Mouse (Mus musculus) myocyte (in vitro differentiated cells): ENCODE data around the gene Ube2d2b. TPM values are rescaled to one million over a fixed set of nuclear protein-coding genes. Genes with fewer than 3 reads are reported as not detected.

ENCODE experiments used
- H3K27me3 ChIP-seq: one replicate; pipeline ENCODE4 v1.6.1; 2011; ENCODE audit not compliant: control insufficient read depth, insufficient read depth, insufficient read length
- H3K36me3 ChIP-seq: one replicate; pipeline ENCODE4 v1.6.1; 2011; ENCODE audit not compliant: control insufficient read depth, insufficient read depth
- H3K4me2 ChIP-seq: one replicate; pipeline ENCODE4 v1.6.1; 2011; ENCODE audit warnings: low read depth, control low read depth
- H3K4me3 ChIP-seq: one replicate; pipeline ENCODE4 v1.5.1; 2011; ENCODE audit warnings: mild to moderate bottlenecking, control low read depth, moderate library complexity
- H3K79me2 ChIP-seq: one replicate; pipeline ENCODE4 v1.6.1; 2011; ENCODE audit not compliant: control insufficient read depth, insufficient read depth
- H3ac ChIP-seq: one replicate; pipeline ENCODE4 v1.6.1; 2011; ENCODE audit not compliant: control insufficient read depth, insufficient read length
- CEBPB ChIP-seq: IDR thresholded peaks from 2 replicates; pipeline ENCODE4 v1.6.1; 2011; ENCODE audit warnings: mild to moderate bottlenecking, moderate library complexity; ENCODE audit not compliant: poor library complexity, insufficient read depth, severe bottlenecking
- E2F4 ChIP-seq: IDR thresholded peaks from one replicate; pipeline ENCODE4 v1.6.1; 2011; ENCODE audit warnings: mild to moderate bottlenecking, control low read depth, moderate library complexity; ENCODE audit not compliant: insufficient read depth
- MAX ChIP-seq: IDR thresholded peaks from one replicate; pipeline ENCODE4 v1.6.1; 2011; ENCODE audit warnings: low read depth, mild to moderate bottlenecking, control low read depth
- MYOD1 ChIP-seq, 3 experiments: IDR thresholded peaks; one replicate each; pipeline ENCODE4 v1.6.1; 2011; ENCODE audit warnings: control low read depth in 2 of 3, low read depth in 2 of 3, mild to moderate bottlenecking in 2 of 3, moderate library complexity in 1 of 3; ENCODE audit not compliant: insufficient read length in 2 of 3, control insufficient read depth in 1 of 3
- MYOG ChIP-seq, 3 experiments: IDR thresholded peaks; one replicate each; pipeline ENCODE4 v1.6.1; 2011; ENCODE audit warnings: control low read depth in 2 of 3, low read depth in 2 of 3, mild to moderate bottlenecking in 2 of 3; ENCODE audit not compliant: insufficient read length in 2 of 3, control insufficient read depth in 1 of 3, insufficient read depth in 1 of 3
- POLR2A ChIP-seq: IDR thresholded peaks from one replicate; pipeline ENCODE4 v1.6.1; 2011; ENCODE audit warnings: low read depth, mild to moderate bottlenecking, control low read depth, moderate library complexity; ENCODE audit not compliant: insufficient read length
- POLR2AphosphoS2 ChIP-seq: IDR thresholded peaks from one replicate; pipeline ENCODE4 v1.6.1; 2011; ENCODE audit warnings: low read depth, control low read depth; ENCODE audit not compliant: insufficient read length
- REST ChIP-seq: IDR thresholded peaks from one replicate; pipeline ENCODE4 v1.6.1; 2011; ENCODE audit warnings: mild to moderate bottlenecking, control low read depth, moderate library complexity; ENCODE audit not compliant: insufficient read depth, insufficient read length
- SRF ChIP-seq: IDR thresholded peaks from one replicate; pipeline ENCODE4 v1.6.1; 2011; ENCODE audit warnings: low read depth; ENCODE audit not compliant: control insufficient read depth, insufficient read length
- TCF12 ChIP-seq: IDR thresholded peaks from one replicate; pipeline ENCODE4 v1.6.1; 2011; ENCODE audit warnings: mild to moderate bottlenecking, control low read depth; ENCODE audit not compliant: poor library complexity, insufficient read depth, severe bottlenecking
- TCF3 ChIP-seq: IDR thresholded peaks from one replicate; pipeline ENCODE4 v1.6.1; 2011; ENCODE audit warnings: low read depth, control low read depth; ENCODE audit not compliant: insufficient read length
- USF1 ChIP-seq: IDR thresholded peaks from one replicate; pipeline ENCODE4 v1.6.1; 2011; ENCODE audit warnings: low read depth, mild to moderate bottlenecking, control low read depth, moderate library complexity
- polyA plus RNA-seq: library from polyadenylated mRNA; unstranded; fragments of >200 nt; fragmentation: generic; extraction: Trizol; gene quantifications from one replicate; pipeline ENCODE4 v1.2.1, GENCODE M21; 2012; ENCODE audit warnings: missing spikeins

Gene Ube2d2b
- polyA plus RNA-seq, 1 experiment = 0.02 TPM

DNA sequence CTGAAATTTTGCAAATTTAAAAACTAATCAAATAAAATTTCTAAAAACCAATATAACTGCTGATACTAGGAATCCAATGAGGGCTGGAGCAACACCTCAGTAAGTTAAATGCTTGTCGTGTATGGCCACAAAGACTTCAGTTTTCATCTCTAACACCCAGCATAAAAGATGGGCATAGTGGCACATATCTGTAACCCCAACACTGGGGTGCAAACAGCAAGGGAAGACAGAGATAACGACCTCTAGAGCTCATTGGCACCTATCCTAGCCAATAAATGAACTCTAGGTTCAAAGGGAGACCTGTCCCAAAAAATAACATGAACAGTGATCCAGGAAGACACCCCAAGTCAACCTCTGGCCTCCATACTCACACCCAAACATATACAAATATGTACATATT lies 37.9 kb upstream of the Ube2d2b start:
- no peak overlapping the region for H3K4me2 ChIP-seq
- no peaks in the 10 kb centered on the region for H3K79me2 ChIP-seq
- no peak overlapping the region for H3ac ChIP-seq
- H3K36me3 ChIP-seq = peaks cover 12% of the 10 kb centered on the region
- no peak overlapping the region for H3K4me3 ChIP-seq
- H3K27me3 ChIP-seq = no peaks in the 10 kb centered on the region
- TF ChIP-seq REST = no peak
- TF ChIP-seq MYOG (IDR thresholded peaks at IDR 0.05; ENCODE audit: control insufficient read depth in 1 of 3, insufficient read depth in 1 of 3, insufficient read length in 2 of 3, low read depth in 2 of 3) = no peak
- TF ChIP-seq CEBPB = no peak
- no peak for TF ChIP-seq POLR2A
- TF ChIP-seq POLR2AphosphoS2 = no peak
- no peak for TF ChIP-seq USF1
- TF ChIP-seq TCF12 = no peak
- no peak for TF ChIP-seq TCF3
- TF ChIP-seq E2F4 = no peak
- no peak for TF ChIP-seq MYOD1 (IDR thresholded peaks at IDR 0.05; ENCODE audit: control insufficient read depth in 1 of 3, insufficient read length in 2 of 3, low read depth in 2 of 3)
- TF ChIP-seq SRF = no peak
- TF ChIP-seq MAX = no peak

DNA sequence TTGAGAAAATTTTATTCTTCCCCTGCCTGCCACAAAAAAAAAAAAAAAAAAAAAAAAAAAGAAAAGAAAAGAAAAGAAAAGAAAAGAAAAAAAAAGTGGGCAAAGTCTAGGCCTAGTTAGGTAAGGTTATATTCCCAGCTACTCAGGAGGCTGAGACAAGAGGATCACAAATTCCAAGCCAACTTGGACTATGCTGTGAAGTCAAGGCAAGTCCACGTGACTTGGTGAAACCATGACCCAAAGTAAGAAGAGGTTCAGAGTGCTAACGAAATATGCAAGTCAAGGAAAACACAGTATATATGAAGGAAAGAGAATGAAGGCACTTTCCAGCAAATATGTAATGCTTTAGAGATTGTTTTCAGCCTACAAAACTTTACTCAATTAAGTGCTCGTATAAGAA lies 37.4 kb upstream of the Ube2d2b start:
- Histone ChIP-seq H3K36me3 (peaks cover 14% of the 10 kb centered on the region), H3K4me2 (peak overlapping the region; percentile 44), H3K79me2 (no peaks in the 10 kb centered on the region), H3ac (no peak overlapping the region), H3K4me3 (no peak overlapping the region), H3K27me3 (no peaks in the 10 kb centered on the region)
- no peak for TF ChIP-seq USF1
- no peak for TF ChIP-seq POLR2AphosphoS2
- no peak for TF ChIP-seq MYOD1 (IDR thresholded peaks at IDR 0.05; ENCODE audit: control insufficient read depth in 1 of 3, insufficient read length in 2 of 3, low read depth in 2 of 3)
- no peak for TF ChIP-seq REST
- no peak for TF ChIP-seq CEBPB
- no peak for TF ChIP-seq POLR2A
- TF ChIP-seq E2F4 = no peak
- no peak for TF ChIP-seq SRF
- TF ChIP-seq MAX = no peak
- TF ChIP-seq TCF3 = no peak
- no peak for TF ChIP-seq TCF12
- TF ChIP-seq MYOG (IDR thresholded peaks at IDR 0.05; ENCODE audit: control insufficient read depth in 1 of 3, insufficient read depth in 1 of 3, insufficient read length in 2 of 3, low read depth in 2 of 3) = no peak

DNA sequence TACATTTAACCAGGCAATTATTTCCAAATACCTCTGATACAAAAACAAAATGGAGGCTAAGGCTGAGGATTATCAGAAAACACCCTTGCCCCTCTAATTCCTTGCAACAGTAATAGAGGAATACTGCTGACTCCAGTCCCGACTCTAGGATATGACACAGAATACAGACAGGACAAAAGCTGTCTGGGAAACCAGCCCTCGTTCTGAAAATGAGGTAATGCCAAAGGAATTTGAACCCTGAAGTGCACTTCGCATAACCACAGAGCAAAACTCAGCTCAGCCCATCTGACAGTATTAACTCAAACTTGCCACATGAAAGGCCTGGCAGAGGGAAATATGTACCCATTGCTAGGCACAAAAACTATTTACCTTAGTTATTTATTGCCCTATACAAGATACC lies 36.6 kb upstream of the Ube2d2b start:
- Histone ChIP-seq H3K4me3 (no peak overlapping the region), H3K4me2 (peak overlapping the region; percentile 44), H3ac (no peak overlapping the region), H3K36me3 (peaks cover 17% of the 10 kb centered on the region), H3K27me3 (no peaks in the 10 kb centered on the region), H3K79me2 (no peaks in the 10 kb centered on the region)
- peak; percentile 23 for TF ChIP-seq TCF12
- TF ChIP-seq E2F4 = no peak

DNA sequence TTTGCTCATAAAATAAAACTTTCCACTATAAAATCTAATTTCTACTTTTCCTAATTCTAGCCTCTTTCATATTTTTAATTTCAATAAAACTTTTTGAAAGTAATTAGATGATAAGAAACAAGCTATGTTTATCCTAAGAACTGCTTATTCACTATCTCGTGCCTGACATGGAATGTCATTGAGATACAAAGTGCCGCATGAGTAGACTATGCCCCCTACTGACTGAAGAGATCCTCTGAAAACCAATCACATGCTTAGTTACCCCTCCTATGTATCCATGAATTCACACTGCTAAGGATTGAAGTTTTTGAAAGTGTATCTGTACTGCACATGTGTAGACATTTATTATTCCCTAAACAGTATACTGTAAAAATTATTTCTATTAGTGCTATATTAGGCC lies 36.0 kb upstream of the Ube2d2b start:
- H3K27me3 ChIP-seq = no peaks in the 10 kb centered on the region
- H3K79me2 ChIP-seq = no peaks in the 10 kb centered on the region
- no peak overlapping the region for H3K4me3 ChIP-seq
- H3K4me2 ChIP-seq = no peak overlapping the region
- H3ac ChIP-seq = no peak overlapping the region
- H3K36me3 ChIP-seq = peaks cover 21% of the 10 kb centered on the region
- TF ChIP-seq MAX = no peak
- TF ChIP-seq TCF12 = no peak
- TF ChIP-seq REST = no peak
- no peak for TF ChIP-seq POLR2A
- no peak for TF ChIP-seq USF1
- no peak for TF ChIP-seq POLR2AphosphoS2
- no peak for TF ChIP-seq MYOD1 (IDR thresholded peaks at IDR 0.05; ENCODE audit: control insufficient read depth in 1 of 3, insufficient read length in 2 of 3, low read depth in 2 of 3)
- no peak for TF ChIP-seq E2F4
- no peak for TF ChIP-seq MYOG (IDR thresholded peaks at IDR 0.05; ENCODE audit: control insufficient read depth in 1 of 3, insufficient read depth in 1 of 3, insufficient read length in 2 of 3, low read depth in 2 of 3)
- TF ChIP-seq CEBPB = no peak
- no peak for TF ChIP-seq SRF
- TF ChIP-seq TCF3 = no peak

DNA sequence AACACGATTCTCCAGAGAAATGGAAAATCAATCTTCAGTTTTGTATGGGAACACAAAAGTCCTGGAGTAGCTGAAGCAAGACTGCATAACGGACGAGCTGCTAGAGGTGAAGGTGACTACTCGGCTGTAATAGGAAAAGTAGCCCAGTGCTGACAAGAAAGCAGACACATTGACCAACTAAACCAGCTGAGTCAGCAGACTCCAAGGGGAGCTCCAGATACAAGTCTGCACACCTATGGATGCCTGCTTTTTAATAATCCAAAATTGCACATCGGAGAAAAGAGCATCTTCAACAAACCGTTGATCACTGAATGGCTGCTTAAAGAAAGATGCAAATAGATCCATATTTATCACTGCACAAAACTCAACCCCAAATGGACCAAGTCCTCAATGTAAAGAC lies 31.6 kb upstream of the Ube2d2b start:
- Histone ChIP-seq H3ac (no peak overlapping the region), H3K4me3 (no peak overlapping the region), H3K27me3 (no peaks in the 10 kb centered on the region), H3K36me3 (peaks cover 28% of the 10 kb centered on the region), H3K4me2 (no peak overlapping the region), H3K79me2 (no peaks in the 10 kb centered on the region)
- TF ChIP-seq USF1 (no peak), POLR2A (no peak), POLR2AphosphoS2 (no peak), MYOD1 (IDR thresholded peaks at IDR 0.05; ENCODE audit: control insufficient read depth in 1 of 3, insufficient read length in 2 of 3, low read depth in 2 of 3) (no peak), SRF (no peak), MYOG (IDR thresholded peaks at IDR 0.05; ENCODE audit: control insufficient read depth in 1 of 3, insufficient read depth in 1 of 3, insufficient read length in 2 of 3, low read depth in 2 of 3) (no peak), TCF3 (no peak), CEBPB (no peak)
